In genomic region chr4:87652314-87652934, GRCm38 (mm10) we compare ENCODE assay signal across 14 mouse cellular contexts.
"Had no signal": no experiment of that assay in that cellular context is flagged by ENCODE, and none has a peak within 500 bp of the region (broad histone marks: within the 10 kb centered on the region; RNA-seq: fewer than 3 reads in every experiment).

No protein-coding gene starts in this region.

- H3K9ac ChIP-seq: limb, embryonic 12.5 days; liver, embryonic 13.5 days; liver, postnatal 0 days; lung, embryonic 15.5 days; midbrain, embryonic 15.5 days; stomach, embryonic 15.5 days had no signal

- H3K36me3 ChIP-seq: limb, embryonic 12.5 days; liver, embryonic 13.5 days; lung, embryonic 15.5 days; midbrain, embryonic 15.5 days; stomach, embryonic 15.5 days had no signal

- H3K4me2 ChIP-seq: limb, embryonic 12.5 days; liver, embryonic 13.5 days; lung, embryonic 15.5 days; midbrain, embryonic 15.5 days; stomach, embryonic 15.5 days had no signal

- H3K9me3 ChIP-seq: limb, embryonic 12.5 days; liver, embryonic 13.5 days; lung, embryonic 15.5 days; midbrain, embryonic 15.5 days; stomach, embryonic 15.5 days had no signal

- H3K4me3 ChIP-seq: limb, embryonic 12.5 days; liver, embryonic 13.5 days; lung, embryonic 15.5 days; midbrain, embryonic 15.5 days; stomach, embryonic 15.5 days had no signal

- H3K4me1 ChIP-seq: liver, embryonic 13.5 days had no signal

- ATAC-seq: liver, postnatal 0 days; midbrain, embryonic 15.5 days had no signal

- H3K27me3 ChIP-seq: liver, embryonic 13.5 days; lung, embryonic 15.5 days; midbrain, embryonic 15.5 days; stomach, embryonic 15.5 days had no signal

- DNase-seq: kidney, adult 8-10 months; kidney, postnatal 25 days; layer of hippocampus, adult 9-11 months; layer of hippocampus, postnatal 36 days; liver; liver, embryonic 13.5 days; liver, postnatal 0 days; lung, postnatal 14 days; right cerebral cortex, postnatal 14 days; thymus, postnatal 36 days had no signal

- H3K27ac ChIP-seq: limb, embryonic 12.5 days; liver, embryonic 13.5 days; lung, embryonic 15.5 days; midbrain, embryonic 15.5 days; stomach, embryonic 15.5 days had no signal
